Mouse (Mus musculus) naive thymus-derived CD4-positive, alpha-beta T cell, adult 2 months (primary cell): Measurements from ENCODE around the gene 1700019N19Rik.

Experiments
- DNase-seq: peaks from one replicate; pipeline ENCODE4 v3.0.0-alpha.2; 2011; ENCODE audit warnings: low read depth

1700019N19Rik gene

GRCm38 (mm10) chr19:58794284-58794683, at the start of gene 1700019N19Rik:
TSS of gene 1700019N19Rik (minus strand) at chr19:58794461.
- DNase-seq: no peak

GRCm38 (mm10) chr19:58843606-58844005, 49.3 kb upstream of the 1700019N19Rik start:
- DNase-seq: no peak

- no peak for DNase-seq
Measured at GRCm38 (mm10) chr19:58840721-58841271, 46.5 kb upstream of the 1700019N19Rik start.

GRCm38 (mm10) chr19:58839806-58840205, 45.5 kb upstream of the 1700019N19Rik start:
- DNase-seq: no peak

- no peak for DNase-seq
Measured at GRCm38 (mm10) chr19:58839345-58839744, 45.1 kb upstream of the 1700019N19Rik start.

GRCm38 (mm10) chr19:58838706-58839105, 44.4 kb upstream of the 1700019N19Rik start:
- no peak for DNase-seq

- DNase-seq: no peak
Measured at GRCm38 (mm10) chr19:58833639-58834180, 39.4 kb upstream of the 1700019N19Rik start.

GRCm38 (mm10) chr19:58832988-58833387, 38.7 kb upstream of the 1700019N19Rik start:
- DNase-seq: no peak

GRCm38 (mm10) chr19:58831280-58831922, 37.1 kb upstream of the 1700019N19Rik start:
- DNase-seq: no peak

GRCm38 (mm10) chr19:58830182-58830581, 35.9 kb upstream of the 1700019N19Rik start:
- DNase-seq: no peak

- no peak for DNase-seq
Measured at GRCm38 (mm10) chr19:58829575-58829974, 35.3 kb upstream of the 1700019N19Rik start.

GRCm38 (mm10) chr19:58827656-58828055, 33.4 kb upstream of the 1700019N19Rik start:
- DNase-seq: no peak

- DNase-seq: no peak
Measured at GRCm38 (mm10) chr19:58824316-58824715, 30.1 kb upstream of the 1700019N19Rik start.

GRCm38 (mm10) chr19:58823301-58823700, 29.0 kb upstream of the 1700019N19Rik start:
- DNase-seq: no peak

GRCm38 (mm10) chr19:58822454-58823200, 28.4 kb upstream of the 1700019N19Rik start:
- no peak for DNase-seq

GRCm38 (mm10) chr19:58818571-58819415, 24.5 kb upstream of the 1700019N19Rik start:
- DNase-seq: peak; percentile 61

- no peak for DNase-seq
Measured at GRCm38 (mm10) chr19:58817398-58817797, 23.1 kb upstream of the 1700019N19Rik start.

GRCm38 (mm10) chr19:58816453-58817041, 22.3 kb upstream of the 1700019N19Rik start:
- no peak for DNase-seq

GRCm38 (mm10) chr19:58815179-58815922, 21.1 kb upstream of the 1700019N19Rik start:
- DNase-seq: no peak

GRCm38 (mm10) chr19:58810536-58810935, 16.3 kb upstream of the 1700019N19Rik start:
- DNase-seq: no peak

- DNase-seq: no peak
Measured at GRCm38 (mm10) chr19:58808864-58809263, 14.6 kb upstream of the 1700019N19Rik start.
